Mouse (Mus musculus) c-Kit-positive CD71-positive TER-119-positive erythroid progenitor cells, embryonic 14.5 days (primary cell): ENCODE results near the gene Gm17490.
A peak's percentile ranks its signal among the peaks of the same experiment; 100 is the strongest.
"Not testable (repeated sequence)": the region's sequence is repeated elsewhere in the genome, so short reads cannot be mapped to it uniquely, and the experiment has no call there.

Experiments used
- DNase-seq: peaks from one replicate; pipeline ENCODE4 v3.0.0-alpha.2; 2013; ENCODE audit warnings: low spot score

Gm17490 gene

GRCm38 (mm10) chr2:11623726-11624125 is 2.3 kb downstream of the Gm17490 start:
- DNase-seq = no peak

- DNase-seq = no peak
Measured at GRCm38 (mm10) chr2:11623173-11623572, 2.9 kb downstream of the Gm17490 start.

GRCm38 (mm10) chr2:11619598-11619997 is 6.5 kb downstream of the Gm17490 start:
- no peak for DNase-seq

GRCm38 (mm10) chr2:11616846-11617245 is 9.2 kb downstream of the Gm17490 start:
- no peak for DNase-seq

- DNase-seq = not testable (repeated sequence)
Measured at GRCm38 (mm10) chr2:11612939-11613338, 13.1 kb downstream of the Gm17490 start.

- not testable (repeated sequence) for DNase-seq
Measured at GRCm38 (mm10) chr2:11606718-11607117, 19.3 kb downstream of the Gm17490 start.

GRCm38 (mm10) chr2:11604911-11605310 is 21.2 kb downstream of the Gm17490 start:
- DNase-seq = no peak

- no peak for DNase-seq
Measured at GRCm38 (mm10) chr2:11604053-11604452, 22.0 kb downstream of the Gm17490 start, which contains the start of gene Rbm17. Gene Rbm17 (minus strand): TSS chr2:11604153.

- peak; percentile 90 for DNase-seq
Measured at GRCm38 (mm10) chr2:11602506-11603489, 23.3 kb downstream of the Gm17490 start.

- DNase-seq = no peak
Measured at GRCm38 (mm10) chr2:11601795-11602194, 24.3 kb downstream of the Gm17490 start.

- no peak for DNase-seq
Measured at GRCm38 (mm10) chr2:11597906-11598305, 28.2 kb downstream of the Gm17490 start.

GRCm38 (mm10) chr2:11596690-11597089 is 29.4 kb downstream of the Gm17490 start:
- no peak for DNase-seq

GRCm38 (mm10) chr2:11587996-11588395 is 38.1 kb downstream of the Gm17490 start:
- DNase-seq = no peak

GRCm38 (mm10) chr2:11579399-11579798 is 46.7 kb downstream of the Gm17490 start:
- DNase-seq = no peak

- no peak for DNase-seq
Measured at GRCm38 (mm10) chr2:11578187-11578586, 47.9 kb downstream of the Gm17490 start.
